Mouse (Mus musculus) heart, adult 2 months (tissue): ENCODE measurements around the gene Coa6. TPM values are rescaled to one million over a fixed set of nuclear protein-coding genes. Genes with fewer than 3 reads are reported as not detected.

Experiments used
- DNase-seq, 2 experiments: peaks; one replicate each; pipeline ENCODE4 v3.0.0; 2021
- H3K27ac ChIP-seq: fragments of 200-600 bp; 2 replicates; pipeline ENCODE4 v1.8.1; 2022
- H3K27me3 ChIP-seq: fragments of 200-500 bp; 2 replicates; pipeline ENCODE4 v1.6.1; 2012; ENCODE audit warnings: mild to moderate bottlenecking, low read length, inconsistent platforms, mixed read lengths; ENCODE audit not compliant: control insufficient read depth, insufficient read depth
- H3K36me3 ChIP-seq: fragments of 200-500 bp; 2 replicates; pipeline ENCODE4 v1.6.1; 2012; ENCODE audit warnings: low read length, inconsistent platforms; ENCODE audit not compliant: control insufficient read depth, insufficient read depth
- H3K4me1 ChIP-seq: fragments of 200-500 bp; 2 replicates; pipeline ENCODE4 v1.6.1; 2011; ENCODE audit warnings: low read length; ENCODE audit not compliant: control insufficient read depth, insufficient read depth
- H3K4me3 ChIP-seq: fragments of 200-600 bp; 2 replicates; pipeline ENCODE4 v1.8.1; 2022
- H3K79me2 ChIP-seq: fragments of 200-500 bp; replicated peaks from 2 replicates; pipeline ENCODE4 v1.6.1; 2012; ENCODE audit warnings: mild to moderate bottlenecking, inconsistent platforms, low read length, moderate library complexity, mixed read lengths; ENCODE audit not compliant: control insufficient read depth, insufficient read depth
- H3K9ac ChIP-seq: fragments of 200-500 bp; 2 replicates; pipeline ENCODE4 v1.6.1; 2012; ENCODE audit warnings: low read depth, mild to moderate bottlenecking, control low read depth, inconsistent platforms, low read length, mixed read lengths
- CTCF ChIP-seq: fragments of 200-600 bp; IDR thresholded peaks from 2 replicates; pipeline ENCODE4 v1.8.1; 2022; ENCODE audit warnings: antibody characterized with exemption, mild to moderate bottlenecking, moderate library complexity
- EP300 ChIP-seq: fragments of 200-500 bp; IDR thresholded peaks from 2 replicates; pipeline ENCODE4 v1.6.1; 2011; ENCODE audit warnings: low read depth, low read length, control low read depth; ENCODE audit not compliant: insufficient read depth
- POLR2A ChIP-seq: fragments of 200-500 bp; IDR thresholded peaks from 2 replicates; pipeline ENCODE4 v1.6.1; 2011; ENCODE audit warnings: mild to moderate bottlenecking, low read depth, low read length, control low read depth; ENCODE audit not compliant: insufficient read depth
- WGBS: fragments of 180-500 bp; shearing (Covaris S2); methylation state at CpG from one replicate; pipeline ENCODE4 v1.1.7; 2018; 5-methylcytosine and 5-hydroxymethylcytosine counted together
- intact Hi-C: fragments of 180-260 bp; cut with DNase I; formaldehyde crosslinking; loops from one replicate; pipeline ENCODE4 v1.15.1; 2025
- polyA plus RNA-seq: library from polyadenylated mRNA; depleted of rRNA; stranded (reverse); fragments of >200 nt; gene quantifications from 2 replicates; pipeline ENCODE4 v1.2.3, GENCODE M21; 2012
- total RNA-seq, 2 experiments: library from RNA; stranded (reverse); gene quantifications; 2 replicates each; pipeline ENCODE4 v1.2.3; 2021

The Coa6 gene
- total and polyA plus RNA-seq, 3 experiments: 24.1 to 29.2 (median 28.9) TPM

GRCm38 (mm10) chr8:126433827-126434226, 11.5 kb downstream of the Coa6 start:
- Histone ChIP-seq H3K4me1 (no peaks in the 10 kb centered on the region), H3K9ac (no peak overlapping the region), H3K79me2 (no peaks in the 10 kb centered on the region), H3K4me3 (no peak overlapping the region), H3K36me3 (no peaks in the 10 kb centered on the region), H3K27ac (no peak overlapping the region), H3K27me3 (no peaks in the 10 kb centered on the region)
- intact Hi-C loops: no loop called here
- WGBS: 77% methylated on average over 7 of the region's 7 CpGs
- DNase-seq: no peak
- TF ChIP-seq EP300 (no peak), POLR2A (no peak), CTCF (no peak)

GRCm38 (mm10) chr8:126438937-126439336, 16.6 kb downstream of the Coa6 start:
- Histone ChIP-seq H3K9ac (no peak overlapping the region), H3K36me3 (no peaks in the 10 kb centered on the region), H3K4me1 (no peaks in the 10 kb centered on the region), H3K27ac (no peak overlapping the region), H3K79me2 (no peaks in the 10 kb centered on the region), H3K27me3 (no peaks in the 10 kb centered on the region), H3K4me3 (no peak overlapping the region)
- TF ChIP-seq CTCF (peak; percentile 46), POLR2A (no peak)
- no peak for DNase-seq
- intact Hi-C loops: no loop called here
- 65% methylated on average over 2 of the region's 2 CpGs for WGBS

GRCm38 (mm10) chr8:126451158-126451557, 28.8 kb downstream of the Coa6 start:
- Histone ChIP-seq H3K4me3 (no peak overlapping the region), H3K4me1 (no peaks in the 10 kb centered on the region), H3K27ac (no peak overlapping the region), H3K9ac (no peak overlapping the region), H3K36me3 (no peaks in the 10 kb centered on the region), H3K79me2 (no peaks in the 10 kb centered on the region), H3K27me3 (no peaks in the 10 kb centered on the region)
- intact Hi-C loops: no loop called here
- no peak for DNase-seq
- no peak for TF ChIP-seq CTCF
- TF ChIP-seq EP300: no peak
- TF ChIP-seq POLR2A: no peak
- WGBS: 72% methylated on average over 8 of the region's 8 CpGs

GRCm38 (mm10) chr8:126455383-126455782, 33.1 kb downstream of the Coa6 start:
- H3K36me3 ChIP-seq: no peaks in the 10 kb centered on the region
- no peak overlapping the region for H3K27ac ChIP-seq
- DNase-seq: no peak

GRCm38 (mm10) chr8:126460274-126460673, 38.0 kb downstream of the Coa6 start:
- 58% methylated on average over 3 of the region's 3 CpGs for whole genome bisulfite sequencing
- TF ChIP-seq EP300 (no peak), CTCF (peak; percentile 72), POLR2A (no peak)
- H3K9ac ChIP-seq: no peak overlapping the region
- DNase-seq: peak; percentile 48 to 69
- intact Hi-C loops: no loop called here
- H3K4me3 ChIP-seq: no peak overlapping the region
- no peak overlapping the region for H3K27ac ChIP-seq
- no peaks in the 10 kb centered on the region for H3K36me3 ChIP-seq
- no peaks in the 10 kb centered on the region for H3K27me3 ChIP-seq
- no peaks in the 10 kb centered on the region for H3K4me1 ChIP-seq
- peaks cover 2% of the 10 kb centered on the region; the same call in 1 of the 2 replicates for H3K79me2 ChIP-seq

More at GRCm38 (mm10) chr8:126455383-126455782, 33.1 kb downstream of the Coa6 start:
- no peaks in the 10 kb centered on the region for H3K27me3 ChIP-seq
- H3K4me3 ChIP-seq: no peak overlapping the region
- WGBS: 93% methylated on average over 7 of the region's 7 CpGs
- H3K79me2 ChIP-seq: no peaks in the 10 kb centered on the region
- intact Hi-C loops: no loop called here
- TF ChIP-seq EP300 (no peak), POLR2A (no peak), CTCF (no peak)
- no peak overlapping the region for H3K9ac ChIP-seq
- H3K4me1 ChIP-seq: no peaks in the 10 kb centered on the region

GRCm38 (mm10) chr8:126461735-126462134, 39.4 kb downstream of the Coa6 start:
- Histone ChIP-seq H3K9ac (no peak overlapping the region), H3K27me3 (no peaks in the 10 kb centered on the region), H3K36me3 (no peaks in the 10 kb centered on the region)

More at GRCm38 (mm10) chr8:126461735-126462134, 39.4 kb downstream of the Coa6 start:
- no peak for DNase-seq
- TF ChIP-seq POLR2A (no peak), EP300 (no peak), CTCF (no peak)
- H3K27ac ChIP-seq: no peak overlapping the region
- H3K4me3 ChIP-seq: no peak overlapping the region
- peaks cover 2% of the 10 kb centered on the region; the same call in 1 of the 2 replicates for H3K79me2 ChIP-seq
- WGBS: 77% methylated on average over 7 of the region's 7 CpGs
- H3K4me1 ChIP-seq: no peaks in the 10 kb centered on the region
- intact Hi-C loops: no loop called here
